Mouse (Mus musculus) embryonic fibroblast, embryonic 13.5 days (primary cell): ENCODE results near the gene Mrpl40.

Experiments used
- CTCF ChIP-seq: IDR thresholded peaks from 2 replicates; pipeline ENCODE4 v1.5.1; 2011; ENCODE audit warnings: mild to moderate bottlenecking, control low read depth, low read length, moderate library complexity, borderline replicate concordance; ENCODE audit not compliant: insufficient read depth
- POLR2A ChIP-seq: IDR thresholded peaks from 2 replicates; pipeline ENCODE4 v1.6.1; 2011; ENCODE audit warnings: low read depth, mild to moderate bottlenecking, control low read depth, low read length, moderate library complexity

DNA sequence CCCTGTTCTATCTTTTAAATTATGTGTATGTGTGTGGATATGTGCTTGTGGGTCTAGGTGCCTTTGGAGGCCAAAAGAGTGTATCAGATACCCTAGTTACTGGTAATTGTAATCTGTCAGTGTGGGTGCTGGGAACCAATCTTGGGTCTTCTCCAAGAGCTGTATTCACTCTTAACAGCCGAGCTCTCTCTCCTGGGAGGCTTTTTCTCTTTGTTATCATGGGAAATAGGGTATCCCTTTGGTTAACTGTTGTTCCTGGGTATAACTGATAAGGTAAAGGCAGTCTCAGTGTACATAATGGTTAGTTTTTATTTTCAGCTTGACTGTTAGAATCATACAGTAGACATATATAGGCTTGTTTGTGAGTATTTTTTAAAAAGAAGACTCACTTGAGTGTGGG is 54.3 kb downstream of the Mrpl40 start:
- TF ChIP-seq POLR2A (no peak), CTCF (no peak)
